Mouse (Mus musculus) CH12.LX (cell line): Measurements from ENCODE around the gene Syt15.

Experiments used
- BHLHE40 ChIP-seq: IDR thresholded peaks from 2 replicates; pipeline ENCODE4 v1.6.1; 2011; ENCODE audit warnings: mild to moderate bottlenecking, low read depth, low read length, improper control_type of control experiment
- CTCF ChIP-seq, 2 experiments: IDR thresholded peaks in 1 of 2; conservative IDR thresholded peaks in 1 of 2; 2 replicates each; pipeline ENCODE4 v1.5.1; 2011 to 2012; ENCODE audit warnings: low read depth in 2 of 2, low read length in 2 of 2, improper control_type of control experiment in 1 of 2, inconsistent platforms in 1 of 2, mild to moderate bottlenecking in 1 of 2, moderate library complexity in 1 of 2
- EP300 ChIP-seq: IDR thresholded peaks from 2 replicates; pipeline ENCODE4 v1.6.1; 2011; ENCODE audit warnings: low read length, improper control_type of control experiment
- ETS1 ChIP-seq: conservative IDR thresholded peaks from 2 replicates; pipeline ENCODE4 v1.6.1; 2012; ENCODE audit warnings: low read depth, mild to moderate bottlenecking, inconsistent platforms, low read length, improper control_type of control experiment, moderate library complexity
- KAT2A ChIP-seq: IDR thresholded peaks from 2 replicates; pipeline ENCODE4 v1.6.1; 2012; ENCODE audit warnings: low read length, improper control_type of control experiment, inconsistent platforms; ENCODE audit not compliant: insufficient replicate concordance
- MAFK ChIP-seq: IDR thresholded peaks from 2 replicates; pipeline ENCODE4 v1.6.1; 2011; ENCODE audit warnings: low read length, improper control_type of control experiment; ENCODE audit not compliant: insufficient replicate concordance
- MEF2A ChIP-seq: IDR thresholded peaks from 2 replicates; pipeline ENCODE4 v1.6.1; 2014; ENCODE audit warnings: low read depth, mild to moderate bottlenecking, inconsistent platforms, low read length, improper control_type of control experiment, borderline replicate concordance
- MXI1 ChIP-seq: IDR thresholded peaks from 2 replicates; pipeline ENCODE4 v1.6.1; 2011; ENCODE audit warnings: mild to moderate bottlenecking, low read depth, low read length, improper control_type of control experiment
- POLR2A ChIP-seq: IDR thresholded peaks from 2 replicates; pipeline ENCODE4 v1.6.1; 2011; ENCODE audit warnings: low read depth, mild to moderate bottlenecking, improper control_type of control experiment, low read length
- RCOR1 ChIP-seq: conservative IDR thresholded peaks from 2 replicates; pipeline ENCODE4 v1.6.1; 2012; ENCODE audit warnings: low read depth, mild to moderate bottlenecking, inconsistent platforms, low read length, improper control_type of control experiment
- SMC3 ChIP-seq: IDR thresholded peaks from 2 replicates; pipeline ENCODE4 v1.6.1; 2011; ENCODE audit warnings: low read depth, low read length, improper control_type of control experiment
- UBTF ChIP-seq: IDR thresholded peaks from 2 replicates; pipeline ENCODE4 v1.6.1; 2012; ENCODE audit warnings: low read depth, mild to moderate bottlenecking, inconsistent platforms, low read length, improper control_type of control experiment, moderate library complexity
- ZKSCAN1 ChIP-seq: IDR thresholded peaks from 2 replicates; pipeline ENCODE4 v1.6.1; 2012; ENCODE audit warnings: low read depth, inconsistent platforms, low read length, improper control_type of control experiment, borderline replicate concordance
- ZNF384 ChIP-seq: IDR thresholded peaks from 2 replicates; pipeline ENCODE4 v1.6.1; 2012; ENCODE audit warnings: low read depth, low read length, improper control_type of control experiment, inconsistent platforms

- no peak for TF ChIP-seq ZNF384
- TF ChIP-seq SMC3, result no peak
- no peak for TF ChIP-seq RCOR1
- no peak for TF ChIP-seq ZKSCAN1
- TF ChIP-seq CTCF (conservative IDR thresholded peaks at IDR 0.05 in 1 of 2, IDR thresholded peaks at IDR 0.05 in 1 of 2; ENCODE audit: low read depth in 2 of 2, low read length in 2 of 2), result no peak
- no peak for TF ChIP-seq BHLHE40
- no peak for TF ChIP-seq KAT2A
- no peak for TF ChIP-seq EP300
- no peak for TF ChIP-seq POLR2A
- TF ChIP-seq MAFK, result no peak
- no peak for TF ChIP-seq UBTF
- no peak for TF ChIP-seq MEF2A
- TF ChIP-seq MXI1, result no peak
- TF ChIP-seq ETS1, result no peak
Observed at GRCm38 (mm10) chr14:34219295-34219694, at the start of gene Syt15.
